Mouse (Mus musculus) ZHBTc4 (cell line): ENCODE data around the gene Gna15.

Experiments
- DNase-seq: peaks from one replicate; pipeline ENCODE4 v3.0.0-alpha.2; 2011; ENCODE audit warnings: low read depth, low spot score

Gna15 gene

DNA sequence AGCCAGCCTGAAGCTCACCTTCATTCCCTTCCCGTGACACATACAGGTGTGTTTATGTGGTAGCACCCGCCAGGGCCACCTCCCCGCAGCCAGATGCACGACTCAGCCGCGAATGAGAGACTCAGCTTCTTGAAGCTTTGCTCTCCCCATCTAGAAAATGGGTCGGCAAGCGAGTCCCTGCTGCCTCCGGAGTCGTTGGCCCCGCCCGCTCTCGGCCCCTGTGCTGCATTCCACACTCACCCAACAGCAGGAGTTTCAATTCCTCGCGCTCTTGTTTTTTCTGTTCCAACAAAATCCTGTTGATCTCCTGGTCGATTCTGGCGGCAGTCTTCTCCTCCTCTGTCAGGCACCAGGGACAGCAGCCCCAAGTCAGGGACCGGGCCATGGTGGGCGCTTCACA is 455 bp downstream of the Gna15 start:
- peak; percentile 67 for DNase-seq

DNA sequence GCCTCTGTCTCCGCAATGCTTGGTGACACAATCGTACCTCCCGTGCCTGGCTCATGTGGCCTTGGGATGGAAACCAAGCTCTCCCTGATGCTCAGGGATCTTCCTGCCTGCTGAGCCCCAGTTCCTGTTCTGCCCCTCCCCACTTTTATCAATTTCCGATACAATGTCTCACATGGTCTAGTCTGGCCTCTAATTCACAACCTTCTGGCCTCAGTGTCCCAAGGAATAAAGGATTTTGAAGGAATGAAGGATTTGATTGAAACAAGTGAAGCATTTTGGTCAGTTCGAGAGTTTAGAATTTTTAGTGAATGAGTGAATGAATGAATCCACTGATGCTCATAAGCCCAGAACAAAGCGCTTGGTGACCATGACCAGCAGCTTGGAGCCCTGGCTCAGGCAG is 883 bp downstream of the Gna15 start:
- no peak for DNase-seq

DNA sequence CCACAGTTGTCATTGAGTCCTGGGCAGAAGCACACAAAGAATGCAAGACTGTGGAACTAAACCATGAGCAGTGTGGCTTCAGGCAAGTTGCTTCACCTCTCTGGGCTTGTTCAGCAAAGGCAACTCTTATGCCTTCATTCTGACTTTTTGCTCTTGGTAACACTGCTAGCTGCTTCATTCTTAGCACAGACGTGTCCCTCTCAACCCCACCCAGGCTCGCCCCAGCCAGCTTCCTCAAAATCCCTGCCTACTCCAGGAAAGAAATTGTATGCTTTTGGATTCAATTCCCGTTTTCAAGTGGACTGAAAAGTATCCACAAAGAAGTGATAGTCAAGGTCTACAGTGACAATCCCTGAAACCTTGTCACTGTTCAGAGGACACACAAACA is 4.1 kb downstream of the Gna15 start:
- no peak for DNase-seq

GRCm38 (mm10) chr10:81519227-81519977 is 4.6 kb downstream of the Gna15 start:
- no peak for DNase-seq

DNA sequence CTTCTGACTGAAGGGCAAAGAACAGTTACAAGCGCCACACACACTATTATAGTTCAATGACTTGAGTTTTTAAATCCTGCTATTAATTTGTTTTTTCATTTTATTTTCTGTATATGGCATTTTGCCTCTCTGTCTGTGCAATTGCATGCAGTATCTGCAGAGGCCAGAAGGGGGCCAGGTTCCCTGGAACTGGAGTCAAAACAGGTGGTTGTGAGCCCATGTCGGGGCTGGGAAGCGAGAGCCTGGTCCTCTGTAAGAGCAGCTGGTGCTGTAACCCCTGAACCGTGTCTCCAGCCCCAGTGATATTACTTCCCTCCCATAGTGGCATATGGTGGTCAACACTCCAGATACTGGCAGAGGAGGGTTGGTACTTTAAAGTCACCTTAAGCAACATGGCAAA is 5.5 kb downstream of the Gna15 start:
- DNase-seq: peak; percentile 80

GRCm38 (mm10) chr10:81517227-81517626 is 6.8 kb downstream of the Gna15 start:
- no peak for DNase-seq

DNA sequence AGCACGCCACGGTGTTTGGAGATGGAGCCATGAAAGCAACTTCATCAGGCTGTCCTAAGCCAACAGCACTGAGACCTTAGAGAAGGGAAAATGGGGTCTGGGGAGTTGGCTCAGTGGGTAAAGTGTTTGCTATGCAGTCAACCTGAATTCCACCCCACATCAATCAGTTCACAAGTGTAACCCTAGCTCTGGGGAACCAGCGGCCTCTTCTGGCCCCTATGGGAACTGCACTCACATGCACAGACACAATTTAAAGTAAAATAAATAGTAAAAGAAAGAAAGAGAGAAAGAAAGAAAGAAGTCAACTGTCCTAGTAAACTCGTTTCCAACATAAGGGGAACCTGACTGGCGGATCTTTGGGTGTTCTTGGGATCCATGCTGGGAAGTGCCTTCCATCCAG is 10.2 kb downstream of the Gna15 start:
- peak; percentile 45 for DNase-seq

- DNase-seq: peak; percentile 79
These were observed 13.7 kb downstream of the Gna15 start for GRCm38 (mm10) chr10:81510246-81510810.

DNA sequence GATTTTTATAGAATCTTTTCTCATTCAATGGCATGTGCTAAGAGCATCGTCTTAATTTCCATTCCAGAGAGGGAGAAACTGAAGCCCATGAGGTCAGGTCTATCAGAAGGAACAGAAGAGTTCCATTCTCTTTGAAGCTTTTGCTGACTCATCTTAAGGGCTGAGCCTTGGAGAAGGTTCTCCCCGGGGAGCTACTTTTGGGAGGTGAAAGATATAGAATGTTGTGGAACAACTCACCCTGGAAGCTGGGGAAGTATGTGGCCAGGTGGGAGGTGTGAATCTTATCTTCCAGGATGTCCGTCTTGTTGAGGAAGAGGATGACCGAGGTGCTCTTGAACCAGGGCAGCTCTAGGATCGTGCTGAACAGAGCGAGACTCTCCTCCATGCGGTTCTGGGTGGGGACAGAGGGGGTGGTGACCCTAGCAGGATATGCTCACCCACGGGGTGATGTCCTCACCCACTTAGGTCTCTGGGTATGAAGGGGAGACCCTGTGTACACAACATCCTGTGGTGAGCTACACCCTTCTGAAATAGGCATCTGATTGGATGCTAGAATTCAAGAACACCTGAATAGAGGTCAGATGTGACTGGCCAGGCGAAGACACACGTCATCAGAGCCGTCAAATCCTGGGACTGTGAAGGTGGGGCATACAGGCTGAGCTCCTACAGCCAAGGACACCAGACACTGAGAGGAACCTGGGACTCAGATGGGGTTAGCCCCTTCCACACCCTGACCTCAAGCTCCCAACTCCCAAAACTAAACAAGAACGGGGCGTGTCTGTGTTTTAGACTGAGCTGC is 16.1 kb downstream of the Gna15 start:
- peak; percentile 87 for DNase-seq

- peak; percentile 76 for DNase-seq
These were observed 16.9 kb downstream of the Gna15 start for GRCm38 (mm10) chr10:81507095-81507494.

- DNase-seq: peak; percentile 90
These were observed 18.9 kb downstream of the Gna15 start for GRCm38 (mm10) chr10:81505016-81505664.

DNA sequence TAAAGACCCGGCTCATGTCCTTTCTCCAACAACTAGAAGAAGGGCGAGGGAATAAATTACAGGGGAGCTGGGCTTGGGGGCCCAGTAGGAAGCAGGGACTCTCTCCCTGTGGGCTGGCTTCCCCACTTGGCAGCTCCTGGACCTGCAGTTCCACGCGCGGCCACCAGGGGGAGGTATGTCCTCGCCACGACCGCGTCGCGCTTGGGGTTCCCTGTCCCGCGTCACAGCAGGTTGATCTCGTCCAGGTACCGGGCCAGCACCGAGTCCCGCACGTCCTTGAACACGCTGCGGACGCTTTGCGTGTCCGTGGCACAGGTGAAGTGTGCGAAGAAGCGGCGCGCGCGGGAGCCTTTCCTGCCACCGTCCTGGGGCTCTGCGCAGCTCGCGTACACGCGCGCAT is 21.4 kb downstream of the Gna15 start:
- DNase-seq: peak; percentile 85

DNA sequence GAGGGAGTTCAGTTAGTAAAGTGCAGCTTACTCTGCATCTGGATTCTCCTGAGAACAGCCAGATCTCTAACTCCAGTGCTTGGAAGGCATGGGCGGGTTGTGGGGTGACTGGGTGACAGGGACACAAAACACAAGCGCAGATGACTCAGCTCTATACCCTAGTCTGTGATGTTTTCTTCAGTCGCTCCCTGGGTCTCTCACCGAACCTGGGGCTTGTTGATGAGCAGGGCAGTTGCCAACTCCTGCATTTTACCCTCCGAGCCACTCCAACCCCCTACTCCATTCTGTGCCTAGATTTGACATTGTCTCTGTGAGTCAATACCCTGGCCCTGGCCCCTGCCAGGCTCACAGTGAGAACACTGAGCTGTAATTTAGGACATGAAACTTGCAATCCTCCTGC is 22.2 kb downstream of the Gna15 start:
- DNase-seq: no peak

- no peak for DNase-seq
These were observed 24.0 kb downstream of the Gna15 start, which contains the start of gene S1pr4 for GRCm38 (mm10) chr10:81500032-81500431. Gene S1pr4 (minus strand): TSS chr10:81500132.

- no peak for DNase-seq
These were observed 24.6 kb downstream of the Gna15 start for GRCm38 (mm10) chr10:81499250-81499901.

- peak; percentile 44 for DNase-seq
These were observed 25.4 kb downstream of the Gna15 start for GRCm38 (mm10) chr10:81498316-81499249.

DNA sequence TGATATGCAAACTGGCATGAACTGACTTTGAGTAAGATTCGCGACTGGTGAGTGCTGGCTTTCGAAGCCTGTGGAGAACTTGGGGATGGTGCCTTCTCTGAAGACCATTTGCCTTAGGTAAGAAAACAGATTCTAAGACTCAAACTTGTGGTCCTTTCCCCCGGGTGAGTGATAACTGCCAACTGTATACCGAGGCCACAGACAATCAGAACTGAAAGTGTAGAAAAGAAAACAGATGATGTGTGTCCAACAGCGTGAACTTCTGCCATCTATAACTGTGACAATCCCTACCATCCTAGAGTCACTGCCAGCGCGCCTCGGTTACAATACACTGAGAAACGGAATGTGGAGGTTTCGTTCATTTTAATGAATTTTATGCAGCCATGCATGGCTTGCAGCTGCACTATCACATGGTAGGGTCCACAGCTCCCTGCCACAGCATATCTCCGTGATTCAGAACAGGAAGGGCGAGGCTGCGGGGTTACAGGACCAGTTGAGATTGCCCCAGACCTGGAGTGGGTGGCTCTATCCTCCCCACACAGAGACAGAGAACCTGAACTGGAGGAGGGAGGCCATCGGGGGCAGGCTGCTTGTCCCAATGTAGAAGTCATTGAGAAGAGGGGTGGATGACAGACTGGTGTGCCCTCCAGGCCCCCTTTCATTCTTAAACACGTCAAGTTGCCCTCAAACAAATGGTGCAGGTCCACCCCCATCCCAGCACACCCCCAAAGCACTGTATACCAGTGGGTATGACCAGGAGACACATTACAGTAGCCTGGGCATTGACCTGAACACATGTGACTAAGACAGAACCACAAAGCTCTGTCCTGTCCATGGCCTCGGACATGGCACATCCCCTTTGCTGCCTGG is 26.4 kb downstream of the Gna15 start:
- DNase-seq: no peak

DNA sequence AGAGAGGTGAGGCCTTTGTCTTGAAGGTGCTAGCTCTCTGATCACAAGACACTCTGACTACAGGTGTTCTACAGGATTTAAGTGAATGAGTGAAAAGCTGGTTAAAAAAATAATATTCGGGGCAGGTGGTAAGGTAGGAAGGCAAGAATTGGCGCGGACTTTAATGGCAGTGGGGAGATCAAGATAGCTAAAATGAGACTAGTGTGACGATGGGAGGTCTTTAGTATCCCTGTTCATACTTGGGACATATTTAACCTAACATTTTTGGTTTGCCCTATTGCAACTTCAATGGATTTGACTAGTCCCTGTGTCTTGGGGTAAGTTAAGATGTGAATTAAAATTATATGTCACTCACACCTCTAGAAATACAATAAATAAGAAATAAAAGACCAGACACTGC is 27.1 kb downstream of the Gna15 start:
- DNase-seq: no peak

GRCm38 (mm10) chr10:81496264-81496901 is 27.6 kb downstream of the Gna15 start, which contains the start of gene Ncln:
Gene Ncln (minus strand): TSS chr10:81496392.
- DNase-seq: peak; percentile 99
